In genomic region chr2:174463370-174463769, GRCm38 (mm10) we compare ENCODE assay signal across 8 mouse cellular contexts. TPM values are rescaled to one million over a fixed set of nuclear protein-coding genes. Genes with fewer than 3 reads are reported as not detected.
A peak's percentile ranks its signal among the peaks of the same experiment; 100 is the strongest.
DNase-seq lines count a peak whose midpoint lies in the region; ATAC-seq and TF ChIP-seq lines count a peak whose summit lies in the region.

No protein-coding gene starts in this region.

- H3K36me3 ChIP-seq in lung, embryonic 14.5 days (ENCODE audit: insufficient read depth), result peaks cover 64% of the 10 kb centered on the region
- H3K36me3 ChIP-seq in heart, embryonic 14.5 days (ENCODE audit: control insufficient read depth, insufficient read depth, low read length), result peaks cover 72% of the 10 kb centered on the region
- peaks cover 68% of the 10 kb centered on the region for H3K36me3 ChIP-seq in liver, embryonic 15.5 days (replicated peaks)

- H3K9ac ChIP-seq in lung, embryonic 14.5 days, result peak overlapping the region; percentile 74
- H3K9ac ChIP-seq in heart, embryonic 14.5 days (ENCODE audit: low read length), result peak overlapping the region; percentile 85
- peak overlapping the region; percentile 76 for H3K9ac ChIP-seq in liver, embryonic 15.5 days

- H3K4me1 ChIP-seq in lung, embryonic 14.5 days (ENCODE audit: insufficient read depth), result peaks cover 3% of the 10 kb centered on the region; the same call in 1 of the 2 replicates
- H3K4me1 ChIP-seq in heart, embryonic 14.5 days (ENCODE audit: control insufficient read depth in 2 of 2, insufficient read depth in 2 of 2, low read length in 2 of 2), result peaks cover 2 to 5% of the 10 kb centered on the region in 2 experiments; a peak in 2 of 4 replicates
- H3K4me1 ChIP-seq in liver, embryonic 15.5 days (replicated peaks), result peaks cover 24% of the 10 kb centered on the region

- no peak for DNase-seq in lung, embryonic 14.5 days
- DNase-seq in lung, postnatal 25 days (ENCODE audit: low spot score), result no peak
- DNase-seq in embryo, embryonic 9.5 days (ENCODE audit: extremely low spot score), result no peak
- no peak for DNase-seq in adrenal gland, adult 2 months
- no peak for DNase-seq in cerebellum, postnatal 10 days

- H3K27ac ChIP-seq in lung, embryonic 14.5 days (ENCODE audit: low read depth), result peak overlapping the region; percentile 66; the same call in 1 of the 2 replicates
- H3K27ac ChIP-seq in heart, embryonic 14.5 days (replicated peaks in 1 of 2; ENCODE audit: control insufficient read depth in 1 of 2, insufficient read depth in 1 of 2, low read depth in 2 of 2, low read length in 2 of 2), result peak overlapping the region; percentile 76 to 77; a peak in 3 of 4 replicates
- peak overlapping the region; percentile 66 for H3K27ac ChIP-seq in liver, embryonic 15.5 days (replicated peaks)

- no peak for TF ChIP-seq CTCF in lung, embryonic 14.5 days (IDR thresholded peaks at IDR 0.05; ENCODE audit: low read depth)

- H3K27me3 ChIP-seq in lung, embryonic 14.5 days (ENCODE audit: insufficient read depth, low read length), result no peaks in the 10 kb centered on the region
- H3K27me3 ChIP-seq in heart, embryonic 14.5 days (ENCODE audit: control insufficient read depth, insufficient read depth, low read length), result no peaks in the 10 kb centered on the region
- H3K27me3 ChIP-seq in liver, embryonic 15.5 days, result no peaks in the 10 kb centered on the region

- peak; percentile 50 for ATAC-seq in lung, embryonic 14.5 days (ENCODE audit: insufficient read depth)
- 0 out of 2 replicates have a peak, but pooled peaks have one; percentile 3 for ATAC-seq in common myeloid progenitor, adult 5-6 weeks (replicated peaks; ENCODE audit: low read depth, poor library complexity, severe bottlenecking)
- ATAC-seq in heart, embryonic 14.5 days (ENCODE audit: insufficient number of reproducible peaks, insufficient read depth, low FRiP score, low read depth), result peak; percentile 28; the same call in 1 of the 2 replicates
- ATAC-seq in liver, embryonic 15.5 days (ENCODE audit: insufficient read depth), result peak; percentile 19

- no peaks in the 10 kb centered on the region for H3K9me3 ChIP-seq in lung, embryonic 14.5 days (ENCODE audit: low read depth, low read length)
- no peaks in the 10 kb centered on the region for H3K9me3 ChIP-seq in heart, embryonic 14.5 days (ENCODE audit: control insufficient read depth, low read length)
- H3K9me3 ChIP-seq in liver, embryonic 15.5 days (replicated peaks), result no peaks in the 10 kb centered on the region

- H3K4me3 ChIP-seq in lung, embryonic 14.5 days (ENCODE audit: low read depth, low read length), result peak overlapping the region; percentile 70
- peak overlapping the region; percentile 78 to 84 for H3K4me3 ChIP-seq in heart, embryonic 14.5 days (ENCODE audit: control insufficient read depth in 1 of 2, insufficient read depth in 1 of 2, low read depth in 1 of 2, low read length in 2 of 2)
- H3K4me3 ChIP-seq in liver, embryonic 15.5 days (replicated peaks), result peak overlapping the region; percentile 76

- H3K4me2 ChIP-seq in lung, embryonic 14.5 days, result peak overlapping the region; percentile 65
- H3K4me2 ChIP-seq in heart, embryonic 14.5 days (ENCODE audit: low read length), result peak overlapping the region; percentile 97
- H3K4me2 ChIP-seq in liver, embryonic 15.5 days, result peak overlapping the region; percentile 92

- 31% methylated on average over 10 of the region's 10 CpGs for WGBS in lung, embryonic 14.5 days
- 30% methylated on average over 10 of the region's 10 CpGs for WGBS in heart, embryonic 14.5 days
- WGBS in liver, embryonic 15.5 days (ENCODE audit: insufficient replicate concordance), result 26% methylated on average over 10 of the region's 10 CpGs

RNA-seq across cellular contexts. Expression of gene Atp5e, which starts 0.5 kb away (rescaled TPM):
- polyA plus RNA-seq in lung, embryonic 14.5 days (2014; fragmentation: Nextera tagmentation; extraction: Ambion mirVana), result 838 and 911 TPM in 2 replicates
- 252 and 315 TPM in 2 replicates for total RNA-seq in common myeloid progenitor, adult 5-6 weeks (2017)
- 1,324 and 1,420 TPM in 2 replicates for polyA plus RNA-seq in heart, embryonic 14.5 days (2014; fragmentation: Nextera tagmentation; extraction: Ambion mirVana)
- polyA plus RNA-seq in liver, embryonic 15.5 days (2015; fragmentation: Nextera tagmentation; extraction: Ambion mirVana), result 313 and 380 TPM in 2 replicates
- total RNA-seq in adrenal gland, adult 2 months (2021), result 100 to 1,000 TPM; 289 to 654 TPM
- 402 and 484 TPM in 2 replicates for polyA plus RNA-seq in adrenal gland, adult 2 months (2012; rRNA removed)

RNA-seq across cellular contexts. Expression of gene Prelid3b, which starts 9.5 kb away (rescaled TPM):
- polyA plus RNA-seq in lung, embryonic 14.5 days (2014; fragmentation: Nextera tagmentation; extraction: Ambion mirVana), result 116 and 117 TPM in 2 replicates
- 130 and 142 TPM in 2 replicates for total RNA-seq in common myeloid progenitor, adult 5-6 weeks (2017)
- 133 and 137 TPM in 2 replicates for polyA plus RNA-seq in heart, embryonic 14.5 days (2014; fragmentation: Nextera tagmentation; extraction: Ambion mirVana)
- polyA plus RNA-seq in liver, embryonic 15.5 days (2015; fragmentation: Nextera tagmentation; extraction: Ambion mirVana), result 79.4 and 79.5 TPM in 2 replicates
- 100 to 1,000 TPM; 120 to 137 TPM for total RNA-seq in adrenal gland, adult 2 months (2021)
- polyA plus RNA-seq in adrenal gland, adult 2 months (2012; rRNA removed), result 33.9 and 39.0 TPM in 2 replicates

RNA-seq across cellular contexts. Expression of gene Tubb1, which starts 12.9 kb away (rescaled TPM):
- 7.2 and 10.0 TPM in 2 replicates for polyA plus RNA-seq in lung, embryonic 14.5 days (2014; fragmentation: Nextera tagmentation; extraction: Ambion mirVana)
- total RNA-seq in common myeloid progenitor, adult 5-6 weeks (2017), result 2.0 TPM in 1 of 2 replicates, not detected in the other
- 1.8 and 2.3 TPM in 2 replicates for polyA plus RNA-seq in heart, embryonic 14.5 days (2014; fragmentation: Nextera tagmentation; extraction: Ambion mirVana)
- polyA plus RNA-seq in liver, embryonic 15.5 days (2015; fragmentation: Nextera tagmentation; extraction: Ambion mirVana), result 23.9 and 26.9 TPM in 2 replicates
- total RNA-seq in adrenal gland, adult 2 months (2021), result 1 to 10 TPM in 1 of 2 experiments, under 1 TPM in 1; 0.61 to 1.1 TPM
- 0.28 and 0.66 TPM in 2 replicates for polyA plus RNA-seq in adrenal gland, adult 2 months (2012; rRNA removed)

RNA-seq across cellular contexts. Expression of gene Ctsz, which starts 24.5 kb away (rescaled TPM):
- polyA plus RNA-seq in lung, embryonic 14.5 days (2014; fragmentation: Nextera tagmentation; extraction: Ambion mirVana), result 172 and 179 TPM in 2 replicates
- total RNA-seq in common myeloid progenitor, adult 5-6 weeks (2017), result 104 and 125 TPM in 2 replicates
- polyA plus RNA-seq in heart, embryonic 14.5 days (2014; fragmentation: Nextera tagmentation; extraction: Ambion mirVana), result 121 and 125 TPM in 2 replicates
- polyA plus RNA-seq in liver, embryonic 15.5 days (2015; fragmentation: Nextera tagmentation; extraction: Ambion mirVana), result 122 and 142 TPM in 2 replicates
- 100 to 1,000 TPM; 189 to 272 TPM for total RNA-seq in adrenal gland, adult 2 months (2021)
- 221 and 303 TPM in 2 replicates for polyA plus RNA-seq in adrenal gland, adult 2 months (2012; rRNA removed)

RNA-seq across cellular contexts. Expression of gene Nelfcd, which starts 47.8 kb away (rescaled TPM):
- 143 and 144 TPM in 2 replicates for polyA plus RNA-seq in lung, embryonic 14.5 days (2014; fragmentation: Nextera tagmentation; extraction: Ambion mirVana)
- 39.3 and 43.1 TPM in 2 replicates for total RNA-seq in common myeloid progenitor, adult 5-6 weeks (2017)
- 77.0 and 79.3 TPM in 2 replicates for polyA plus RNA-seq in heart, embryonic 14.5 days (2014; fragmentation: Nextera tagmentation; extraction: Ambion mirVana)
- 71.7 and 79.6 TPM in 2 replicates for polyA plus RNA-seq in liver, embryonic 15.5 days (2015; fragmentation: Nextera tagmentation; extraction: Ambion mirVana)
- total RNA-seq in adrenal gland, adult 2 months (2021), result 10 to 100 TPM; 48.8 to 58.7 TPM
- polyA plus RNA-seq in adrenal gland, adult 2 months (2012; rRNA removed), result 74.1 and 81.2 TPM in 2 replicates
